Mouse (Mus musculus): Measurements from ENCODE around the gene Nrip1. TPM values are rescaled to one million over a fixed set of nuclear protein-coding genes. Genes with fewer than 3 reads are reported as not detected.

Nrip1 gene
- polyA plus RNA-seq, 1 experiment from 2014 or later, result 31.2 TPM

DNA sequence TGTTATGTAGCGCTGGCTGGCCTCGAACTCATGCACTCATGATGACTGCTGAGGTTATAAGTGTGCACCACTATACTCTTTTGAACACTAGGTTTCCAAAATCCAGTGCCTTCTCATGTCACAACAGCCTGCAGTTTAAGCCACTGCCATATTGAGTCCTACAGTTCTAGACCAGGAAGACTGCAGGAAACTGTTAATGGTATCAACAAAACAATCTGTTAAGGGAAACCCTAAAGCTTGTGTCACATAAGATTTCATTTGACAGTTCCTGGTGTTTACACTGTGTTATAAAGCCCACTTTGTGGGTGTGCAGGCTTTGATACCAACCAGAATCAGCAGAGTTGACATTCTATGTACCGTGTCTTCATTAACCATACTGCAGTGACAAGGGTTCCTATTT, 3.6 kb upstream of the Nrip1 start:
- ATAC-seq, result no peak
- H3K4me1 ChIP-seq (ENCODE audit: control insufficient read depth, insufficient read depth, low read length), result no peaks in the 10 kb centered on the region
- H3K4me3 ChIP-seq (ENCODE audit: low read length), result no peak overlapping the region
- H3K27me3 ChIP-seq (replicated peaks; ENCODE audit: control insufficient read depth, insufficient read depth, low read length), result no peaks in the 10 kb centered on the region
- no peaks in the 10 kb centered on the region for H3K36me3 ChIP-seq (ENCODE audit: control insufficient read depth, insufficient read depth, low read length)
- H3K9ac ChIP-seq (ENCODE audit: low read depth, low read length), result no peak overlapping the region
- WGBS, result 91% methylated on average over 3 of the region's 3 CpGs
- H3K4me2 ChIP-seq (ENCODE audit: low read depth, low read length), result no peak overlapping the region
- no peak overlapping the region for H3K27ac ChIP-seq (ENCODE audit: low read length)
- H3K9me3 ChIP-seq (ENCODE audit: control insufficient read depth, low read length), result no peaks in the 10 kb centered on the region

DNA sequence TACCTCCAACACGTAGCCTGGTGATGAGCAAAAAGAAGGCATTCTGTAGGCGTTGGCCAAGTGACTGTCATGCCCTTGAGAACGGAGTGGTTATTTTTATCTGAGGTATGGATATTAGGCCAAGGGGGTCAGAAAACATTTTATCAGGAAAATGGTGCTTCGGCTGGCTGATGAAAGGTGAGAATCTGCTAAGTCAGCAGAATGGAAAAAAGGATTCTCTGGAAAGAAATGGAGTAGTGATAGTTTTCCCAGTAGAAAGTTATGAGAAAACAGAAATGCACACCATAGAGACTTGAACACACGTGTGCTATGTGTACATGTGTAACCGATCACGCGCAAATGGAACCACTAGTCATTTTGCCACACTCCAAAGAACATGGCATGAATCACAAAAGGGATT, 3.0 kb upstream of the Nrip1 start:
- Histone ChIP-seq H3K9ac (ENCODE audit: low read depth, low read length) (no peak overlapping the region), H3K9me3 (ENCODE audit: control insufficient read depth, low read length) (no peaks in the 10 kb centered on the region), H3K4me1 (ENCODE audit: control insufficient read depth, insufficient read depth, low read length) (no peaks in the 10 kb centered on the region), H3K4me3 (ENCODE audit: low read length) (no peak overlapping the region), H3K36me3 (ENCODE audit: control insufficient read depth, insufficient read depth, low read length) (no peaks in the 10 kb centered on the region), H3K4me2 (ENCODE audit: low read depth, low read length) (no peak overlapping the region), H3K27ac (ENCODE audit: low read length) (no peak overlapping the region), H3K27me3 (replicated peaks; ENCODE audit: control insufficient read depth, insufficient read depth, low read length) (no peaks in the 10 kb centered on the region)
- no peak for ATAC-seq
- 95% methylated on average over 8 of the region's 8 CpGs for WGBS

DNA sequence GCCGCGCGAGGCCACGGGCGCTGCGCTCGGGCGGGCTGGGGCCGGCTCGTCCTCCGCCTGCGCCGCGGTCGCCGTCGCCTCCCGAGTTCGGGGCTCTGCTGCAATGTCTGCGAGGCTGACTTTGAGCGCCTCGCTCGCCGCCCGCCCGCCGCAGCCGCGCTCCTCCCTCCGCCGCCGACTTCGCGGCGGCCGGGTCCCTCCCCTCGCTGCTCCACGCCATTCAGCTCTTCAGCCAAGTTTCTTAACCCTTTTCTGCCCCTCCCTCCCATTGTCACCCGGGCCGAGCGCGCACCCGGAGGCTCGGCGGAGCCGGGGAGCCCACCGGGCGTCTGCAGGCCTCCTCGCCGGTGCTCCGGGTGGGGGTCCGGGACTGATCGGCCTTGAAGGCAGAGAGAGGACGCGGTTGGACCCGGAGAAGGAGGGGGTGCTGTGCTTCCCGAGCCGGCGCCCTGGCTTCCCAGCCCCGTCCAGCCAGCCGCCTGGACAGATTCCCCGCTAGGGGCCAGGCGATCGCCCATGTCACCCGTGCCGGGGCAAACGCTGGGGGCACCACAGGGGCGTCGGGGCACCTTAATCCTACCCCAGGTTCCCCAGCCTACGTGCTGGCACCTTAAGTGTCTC, 576 bp downstream of the Nrip1 start:
- Histone ChIP-seq H3K27me3 (replicated peaks; ENCODE audit: control insufficient read depth, insufficient read depth, low read length) (no peaks in the 10 kb centered on the region), H3K4me1 (ENCODE audit: control insufficient read depth, insufficient read depth, low read length) (peaks cover 10% of the 10 kb centered on the region), H3K4me2 (ENCODE audit: low read depth, low read length) (peak overlapping the region; percentile 79), H3K36me3 (ENCODE audit: control insufficient read depth, insufficient read depth, low read length) (no peaks in the 10 kb centered on the region), H3K27ac (ENCODE audit: low read length) (peak overlapping the region; percentile 99), H3K4me3 (ENCODE audit: low read length) (peak overlapping the region; percentile 89), H3K9ac (ENCODE audit: low read depth, low read length) (peak overlapping the region; percentile 96), H3K9me3 (ENCODE audit: control insufficient read depth, low read length) (no peaks in the 10 kb centered on the region)
- under 1% methylated on average over 69 of the region's 70 CpGs for WGBS
- ATAC-seq, result peak; percentile 92

DNA sequence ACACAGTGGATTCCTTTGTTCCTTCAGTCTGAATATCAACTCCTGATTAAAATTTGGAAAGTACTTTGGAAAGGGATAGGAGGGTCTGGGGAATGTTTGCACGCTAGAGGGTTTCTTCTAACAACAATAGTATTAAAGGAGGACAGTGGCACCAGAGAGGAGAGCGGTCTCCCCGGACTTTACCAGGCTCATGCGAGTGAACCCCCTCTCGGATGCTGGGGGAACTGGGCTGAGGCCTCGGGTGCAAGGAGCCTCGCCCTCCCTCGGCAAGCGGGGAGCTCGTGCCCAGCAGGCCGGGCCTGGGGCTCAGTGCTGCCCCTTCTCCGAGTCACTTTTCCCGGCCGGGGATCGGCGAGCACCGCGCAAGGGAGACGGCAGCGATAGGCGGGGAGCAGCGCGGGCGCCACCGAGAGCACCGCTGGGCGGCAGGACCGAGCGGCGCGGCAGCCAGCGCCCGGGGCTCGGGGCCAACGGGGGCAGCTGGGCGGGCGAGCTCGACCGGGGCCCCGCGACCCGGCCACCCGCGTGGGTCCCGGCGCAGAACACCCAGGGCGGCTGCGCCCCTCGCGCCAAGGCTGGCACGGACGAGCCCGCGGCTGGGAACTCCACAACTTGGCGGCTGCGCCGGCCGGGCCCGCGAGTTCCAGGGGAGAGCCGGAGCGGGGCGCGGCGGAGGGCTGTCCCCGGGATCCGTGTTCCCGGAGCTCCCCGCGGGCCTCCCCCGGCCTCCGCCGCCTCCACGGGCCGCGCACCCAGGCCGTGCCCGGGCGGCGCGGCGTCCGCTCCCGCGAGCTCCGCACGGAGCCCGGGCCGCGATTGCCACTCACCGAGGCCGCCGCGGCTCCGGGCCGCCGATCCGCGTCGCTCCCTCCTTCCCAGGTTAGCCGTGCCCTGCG, 1.3 kb downstream of the Nrip1 start:
- H3K4me3 ChIP-seq (ENCODE audit: low read length), result peak overlapping the region; percentile 89
- peak; percentile 69 for ATAC-seq
- peak overlapping the region; percentile 99 for H3K27ac ChIP-seq (ENCODE audit: low read length)
- no peaks in the 10 kb centered on the region for H3K36me3 ChIP-seq (ENCODE audit: control insufficient read depth, insufficient read depth, low read length)
- WGBS, result under 1% methylated on average over 31 of the region's 102 CpGs
- peak overlapping the region; percentile 79 for H3K4me2 ChIP-seq (ENCODE audit: low read depth, low read length)
- peak overlapping the region; percentile 96 for H3K9ac ChIP-seq (ENCODE audit: low read depth, low read length)
- H3K27me3 ChIP-seq (replicated peaks; ENCODE audit: control insufficient read depth, insufficient read depth, low read length), result no peaks in the 10 kb centered on the region
- H3K9me3 ChIP-seq (ENCODE audit: control insufficient read depth, low read length), result no peaks in the 10 kb centered on the region
- peaks cover 13% of the 10 kb centered on the region for H3K4me1 ChIP-seq (ENCODE audit: control insufficient read depth, insufficient read depth, low read length)

DNA sequence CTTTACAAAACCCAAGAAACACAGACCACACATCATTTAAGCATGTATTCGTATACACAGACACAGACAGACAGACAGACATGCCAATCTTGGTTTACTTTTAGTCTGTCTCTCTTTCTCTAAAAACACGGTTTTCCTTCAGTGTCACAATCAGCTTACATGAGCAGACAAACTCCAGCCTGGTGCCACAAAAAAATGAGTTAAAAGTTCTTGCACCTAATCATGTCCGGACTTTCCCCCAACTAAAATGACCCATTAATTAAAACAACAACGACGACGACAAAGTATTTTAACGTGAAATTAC, 2.1 kb downstream of the Nrip1 start:
- H3K27me3 ChIP-seq (replicated peaks; ENCODE audit: control insufficient read depth, insufficient read depth, low read length), result no peaks in the 10 kb centered on the region
- H3K4me2 ChIP-seq (ENCODE audit: low read depth, low read length), result peak overlapping the region; percentile 79
- no peaks in the 10 kb centered on the region for H3K9me3 ChIP-seq (ENCODE audit: control insufficient read depth, low read length)
- peak overlapping the region; percentile 96 for H3K9ac ChIP-seq (ENCODE audit: low read depth, low read length)
- no peaks in the 10 kb centered on the region for H3K36me3 ChIP-seq (ENCODE audit: control insufficient read depth, insufficient read depth, low read length)
- H3K4me1 ChIP-seq (ENCODE audit: control insufficient read depth, insufficient read depth, low read length), result peaks cover 19% of the 10 kb centered on the region
- no peak for ATAC-seq
- WGBS, result under 1% methylated on average over 7 of the region's 7 CpGs
- H3K4me3 ChIP-seq (ENCODE audit: low read length), result peak overlapping the region; percentile 89
- H3K27ac ChIP-seq (ENCODE audit: low read length), result peak overlapping the region; percentile 99; the same call in 1 of the 2 replicates

DNA sequence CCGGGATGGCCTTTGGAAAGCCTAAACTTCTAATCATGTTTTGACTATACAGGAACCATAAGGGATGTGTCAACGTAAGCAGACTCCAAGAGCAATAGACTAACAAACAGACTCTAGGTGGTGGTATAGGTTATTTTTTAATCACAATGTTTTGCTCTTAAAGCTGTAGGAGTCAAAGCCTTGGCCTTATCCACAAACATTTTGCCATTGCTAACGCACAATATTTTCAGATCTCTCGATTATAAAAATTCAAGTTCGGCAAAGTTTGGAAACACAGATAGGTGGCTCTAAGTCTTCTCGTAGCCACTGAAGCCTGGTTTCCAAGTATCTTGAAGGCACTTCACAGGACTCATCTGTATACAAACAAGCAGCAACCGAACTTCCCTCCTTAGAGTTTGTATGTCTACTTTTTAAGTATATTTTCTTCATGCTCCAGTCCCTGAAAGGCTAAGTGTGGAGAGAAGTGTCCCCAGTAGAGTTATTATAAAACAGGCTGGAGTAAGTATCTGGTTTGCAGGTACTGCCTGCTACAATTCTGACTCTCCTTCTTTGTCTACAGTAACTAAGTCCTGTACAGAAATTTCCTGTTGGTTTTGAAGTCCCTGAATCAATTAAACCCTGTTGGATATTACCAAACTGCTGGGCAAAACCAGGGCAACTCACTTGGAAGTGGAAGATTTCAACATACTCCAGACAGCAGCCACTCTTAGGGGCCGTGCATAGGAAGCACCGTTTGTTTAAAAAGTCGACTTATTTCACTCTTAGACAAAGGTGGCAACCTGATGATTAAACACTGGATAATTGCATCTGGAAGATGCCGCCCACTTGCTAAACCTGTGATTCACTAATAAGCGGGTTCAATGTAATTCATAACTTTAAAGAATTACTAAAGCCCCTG, 2.7 kb downstream of the Nrip1 start:
- WGBS, result 19% methylated on average over 12 of the region's 12 CpGs
- H3K4me1 ChIP-seq (ENCODE audit: control insufficient read depth, insufficient read depth, low read length), result peaks cover 19% of the 10 kb centered on the region

DNA sequence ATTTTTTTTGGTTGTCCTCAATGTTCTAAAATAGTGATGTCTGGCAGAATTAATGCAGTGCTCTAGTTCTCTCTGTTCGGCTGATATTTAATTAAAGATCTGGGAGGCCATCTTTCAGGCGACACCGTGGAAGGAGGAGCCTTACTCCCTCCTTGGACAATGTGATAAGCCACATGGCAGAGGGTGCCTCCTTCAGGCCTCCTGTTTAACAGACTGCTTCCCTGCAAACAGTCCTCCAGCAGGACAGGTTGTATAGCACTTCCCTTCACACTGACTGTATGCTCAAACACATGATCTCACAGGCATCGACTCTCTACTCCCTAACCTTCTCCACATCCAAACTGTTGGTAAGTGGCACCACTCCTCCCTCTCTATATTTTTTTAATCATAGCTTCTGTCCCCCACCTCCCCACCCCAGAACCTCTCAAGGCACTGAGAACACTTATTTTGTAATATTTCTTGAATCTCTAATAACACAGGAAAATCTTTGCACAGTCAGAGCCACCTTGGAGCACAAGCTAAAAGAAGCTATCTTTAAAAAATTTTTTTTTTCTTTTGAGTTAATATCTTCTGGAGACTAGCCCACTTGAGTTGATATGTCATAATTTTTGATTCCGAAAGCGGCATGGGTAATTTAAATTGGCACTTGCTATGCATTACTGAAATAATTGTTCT, 3.4 kb downstream of the Nrip1 start:
- 26% methylated on average over 6 of the region's 6 CpGs for WGBS
- ATAC-seq, result peak; percentile 36
- Histone ChIP-seq H3K9ac (ENCODE audit: low read depth, low read length) (no peak overlapping the region), H3K4me1 (ENCODE audit: control insufficient read depth, insufficient read depth, low read length) (peaks cover 21% of the 10 kb centered on the region), H3K36me3 (ENCODE audit: control insufficient read depth, insufficient read depth, low read length) (no peaks in the 10 kb centered on the region), H3K4me2 (ENCODE audit: low read depth, low read length) (peak overlapping the region; percentile 79), H3K27me3 (replicated peaks; ENCODE audit: control insufficient read depth, insufficient read depth, low read length) (no peaks in the 10 kb centered on the region), H3K9me3 (ENCODE audit: control insufficient read depth, low read length) (no peaks in the 10 kb centered on the region), H3K4me3 (ENCODE audit: low read length) (peak overlapping the region; percentile 89), H3K27ac (ENCODE audit: low read length) (no peak overlapping the region)

More for the DNA sequence above, 2.7 kb downstream of the Nrip1 start:
- H3K9me3 ChIP-seq (ENCODE audit: control insufficient read depth, low read length), result no peaks in the 10 kb centered on the region
- peak overlapping the region; percentile 89 for H3K4me3 ChIP-seq (ENCODE audit: low read length)
- ATAC-seq, result no peak
- H3K4me2 ChIP-seq (ENCODE audit: low read depth, low read length), result peak overlapping the region; percentile 79
- no peaks in the 10 kb centered on the region for H3K36me3 ChIP-seq (ENCODE audit: control insufficient read depth, insufficient read depth, low read length)
- peak overlapping the region; percentile 6; the same call in 1 of the 2 replicates for H3K27ac ChIP-seq (ENCODE audit: low read length)
- H3K27me3 ChIP-seq (replicated peaks; ENCODE audit: control insufficient read depth, insufficient read depth, low read length), result no peaks in the 10 kb centered on the region
- H3K9ac ChIP-seq (ENCODE audit: low read depth, low read length), result peak overlapping the region; percentile 96

DNA sequence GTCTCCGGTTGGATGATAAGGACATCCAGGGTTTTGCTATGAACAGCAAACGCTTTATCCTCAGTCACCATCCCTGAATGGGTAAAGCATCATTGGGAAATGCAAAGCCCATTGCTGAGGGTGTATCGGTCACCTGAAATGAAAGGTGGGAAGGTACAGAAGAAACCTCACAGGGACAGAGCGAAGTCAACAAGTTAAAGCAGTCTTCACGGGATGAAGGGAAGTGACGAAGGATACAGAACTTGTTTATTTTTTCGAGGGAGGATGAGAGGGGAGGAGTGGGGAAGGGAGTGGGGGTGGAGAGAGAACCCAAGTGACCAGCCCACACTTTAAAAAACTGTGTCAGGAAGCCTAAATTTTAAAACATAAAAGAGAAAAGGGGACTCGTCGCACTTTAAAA, 4.4 kb downstream of the Nrip1 start:
- Histone ChIP-seq H3K4me1 (ENCODE audit: control insufficient read depth, insufficient read depth, low read length) (peaks cover 25% of the 10 kb centered on the region), H3K9ac (ENCODE audit: low read depth, low read length) (no peak overlapping the region), H3K27me3 (replicated peaks; ENCODE audit: control insufficient read depth, insufficient read depth, low read length) (no peaks in the 10 kb centered on the region), H3K4me2 (ENCODE audit: low read depth, low read length) (no peak overlapping the region), H3K36me3 (ENCODE audit: control insufficient read depth, insufficient read depth, low read length) (no peaks in the 10 kb centered on the region), H3K4me3 (ENCODE audit: low read length) (no peak overlapping the region), H3K9me3 (ENCODE audit: control insufficient read depth, low read length) (no peaks in the 10 kb centered on the region), H3K27ac (ENCODE audit: low read length) (no peak overlapping the region)
- 76% methylated on average over 9 of the region's 9 CpGs for WGBS
- no peak for ATAC-seq
